Mouse (Mus musculus): ENCODE measurements around the gene C1qtnf4.
"Not testable (repeated sequence)": the region's sequence is repeated elsewhere in the genome, so short reads cannot be mapped to it uniquely, and the experiment has no call there.

C1qtnf4 gene

DNA sequence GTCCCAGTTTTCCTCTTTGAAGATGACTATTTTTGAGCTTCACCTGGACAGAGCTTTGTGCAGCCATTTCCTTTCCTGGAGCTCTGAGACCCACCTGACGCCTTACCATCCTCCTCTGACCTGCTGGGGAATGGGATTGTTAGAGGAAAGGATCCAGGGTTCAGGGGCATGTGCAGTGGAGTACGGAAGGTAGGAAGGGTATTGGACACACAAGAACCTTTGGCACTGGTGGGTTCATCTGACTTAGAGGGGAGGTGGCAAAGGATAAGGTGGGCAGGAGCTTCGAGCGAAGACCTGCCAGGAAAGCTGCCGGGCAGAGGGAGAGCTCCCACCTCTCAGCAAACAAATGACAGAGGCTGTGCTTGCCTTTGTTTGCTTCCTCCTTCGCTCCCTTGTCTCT is 776 bp downstream of the C1qtnf4 start:
- DNase-seq (ENCODE audit: low read depth), result no peak

DNA sequence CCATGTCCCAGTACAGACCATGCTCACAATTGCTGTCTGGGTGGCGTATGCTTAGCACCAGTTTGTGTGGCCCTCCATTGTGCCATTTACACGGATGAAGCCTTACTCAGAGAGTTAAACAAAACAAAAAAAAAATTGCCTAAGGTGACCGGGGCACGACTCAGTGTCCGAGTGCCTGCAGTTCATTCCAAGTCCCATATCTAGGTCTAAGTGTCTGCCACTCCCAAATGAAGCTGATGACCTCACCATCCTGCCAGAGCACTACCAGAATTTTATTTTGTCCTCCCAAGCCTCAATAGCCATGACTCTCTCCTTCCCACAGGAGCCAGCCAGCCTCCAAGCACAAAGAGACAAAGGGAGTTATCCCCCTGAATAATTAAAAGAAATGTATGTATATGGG is 2.0 kb downstream of the C1qtnf4 start:
- no peak for DNase-seq (ENCODE audit: low read depth)

DNA sequence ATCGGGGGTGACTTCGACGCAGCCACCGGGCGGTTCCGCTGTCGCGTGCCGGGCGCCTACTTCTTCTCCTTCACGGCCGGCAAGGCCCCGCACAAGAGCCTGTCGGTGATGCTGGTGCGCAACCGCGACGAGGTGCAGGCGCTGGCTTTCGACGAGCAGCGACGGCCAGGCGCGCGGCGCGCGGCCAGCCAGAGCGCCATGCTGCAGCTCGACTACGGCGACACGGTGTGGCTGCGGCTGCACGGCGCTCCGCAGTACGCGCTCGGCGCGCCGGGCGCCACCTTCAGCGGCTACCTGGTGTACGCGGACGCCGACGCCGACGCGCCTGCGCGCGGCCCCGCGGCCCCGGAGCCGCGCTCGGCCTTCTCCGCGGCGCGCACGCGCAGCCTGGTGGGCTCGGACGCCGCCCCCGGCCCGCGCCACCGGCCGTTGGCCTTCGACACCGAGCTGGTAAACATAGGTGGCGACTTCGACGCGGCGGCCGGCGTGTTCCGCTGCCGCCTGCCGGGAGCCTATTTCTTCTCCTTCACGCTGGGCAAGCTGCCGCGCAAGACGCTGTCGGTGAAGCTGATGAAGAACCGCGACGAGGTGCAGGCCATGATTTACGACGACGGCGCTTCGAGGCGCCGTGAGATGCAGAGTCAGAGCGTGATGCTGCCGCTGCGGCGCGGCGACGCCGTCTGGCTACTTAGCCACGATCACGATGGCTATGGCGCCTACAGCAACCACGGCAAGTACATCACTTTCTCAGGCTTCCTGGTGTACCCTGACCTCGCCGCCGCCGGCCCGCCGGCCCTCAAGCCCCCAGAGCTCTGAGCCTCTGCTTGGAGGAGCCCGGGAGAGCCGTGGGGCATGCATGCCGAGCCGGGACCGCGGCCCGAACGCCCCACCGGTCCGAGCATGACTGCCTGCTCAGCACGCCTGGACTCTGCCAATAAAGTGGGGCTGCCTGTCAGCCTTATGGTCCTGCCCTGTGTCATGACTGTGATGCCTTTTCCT is 4.2 kb downstream of the C1qtnf4 start:
- peak; percentile 73 for DNase-seq (ENCODE audit: low read depth)

DNA sequence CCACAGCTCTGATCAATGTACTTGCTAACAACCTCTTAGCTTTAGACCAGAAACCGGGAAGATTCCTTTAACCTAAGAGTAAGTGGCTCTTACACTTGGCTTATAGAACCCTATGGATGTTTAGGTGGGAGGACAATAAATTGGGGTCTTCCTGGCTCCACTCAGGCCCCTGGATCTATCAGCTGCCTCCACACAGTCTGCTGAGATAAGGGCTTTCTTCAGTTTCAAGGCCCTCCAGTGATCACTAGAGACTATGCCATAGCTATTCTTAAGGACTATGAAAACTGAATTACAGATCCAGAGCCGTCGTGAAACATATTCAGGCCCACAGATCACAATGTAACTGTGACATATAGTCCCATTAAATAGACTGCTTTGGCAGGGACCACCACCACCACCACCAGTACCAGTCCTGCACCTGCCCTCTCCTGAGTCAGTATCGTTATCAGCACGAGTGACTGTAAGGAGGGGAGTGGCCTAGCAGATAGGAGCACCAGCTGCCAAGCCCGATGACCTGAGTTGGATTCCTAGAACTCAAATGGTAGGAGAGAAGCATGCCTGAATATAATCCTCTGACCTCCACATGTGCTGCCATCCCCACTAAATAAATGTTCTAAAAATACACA is 8.1 kb downstream of the C1qtnf4 start:
- no peak for DNase-seq (ENCODE audit: low read depth)

DNA sequence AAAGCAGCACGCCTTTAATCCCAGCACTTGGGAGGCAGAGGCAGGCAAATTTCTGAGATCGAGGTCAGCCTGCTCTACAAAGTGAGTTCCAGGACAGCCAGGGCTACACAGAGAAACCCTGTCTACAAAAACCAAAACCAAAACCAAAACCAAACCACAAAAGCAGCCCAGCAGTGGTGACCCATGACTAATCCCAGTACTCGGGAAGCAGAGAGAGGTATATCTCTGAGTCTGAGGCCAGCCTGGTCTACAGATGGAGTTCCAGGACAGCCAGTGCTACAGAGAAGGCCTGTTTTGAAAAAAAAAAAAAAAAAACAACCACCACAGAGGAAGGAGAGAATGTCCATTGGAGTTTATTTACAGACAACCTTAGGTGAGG is 8.6 kb downstream of the C1qtnf4 start:
- DNase-seq (ENCODE audit: low read depth), result not testable (repeated sequence)

DNA sequence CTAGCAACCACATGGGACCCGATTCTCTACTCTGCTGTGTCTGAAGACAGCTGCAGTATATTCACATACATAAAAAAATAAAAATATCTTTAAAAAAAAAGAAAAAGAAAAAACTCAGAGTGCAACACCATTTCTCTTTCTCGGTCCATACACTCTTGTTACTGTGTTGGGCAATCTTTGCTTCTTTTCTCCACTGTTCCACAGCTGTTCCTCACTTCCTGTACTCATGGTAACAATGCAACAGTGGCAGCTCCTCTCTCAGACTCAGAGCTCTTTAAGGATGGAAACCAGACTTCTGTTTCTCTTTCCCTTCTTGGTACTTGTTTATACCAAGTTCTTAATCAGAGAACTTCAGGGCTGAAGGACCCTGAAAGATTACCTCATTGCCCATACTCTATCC is 17.7 kb downstream of the C1qtnf4 start:
- DNase-seq (ENCODE audit: low read depth), result peak; percentile 48

DNA sequence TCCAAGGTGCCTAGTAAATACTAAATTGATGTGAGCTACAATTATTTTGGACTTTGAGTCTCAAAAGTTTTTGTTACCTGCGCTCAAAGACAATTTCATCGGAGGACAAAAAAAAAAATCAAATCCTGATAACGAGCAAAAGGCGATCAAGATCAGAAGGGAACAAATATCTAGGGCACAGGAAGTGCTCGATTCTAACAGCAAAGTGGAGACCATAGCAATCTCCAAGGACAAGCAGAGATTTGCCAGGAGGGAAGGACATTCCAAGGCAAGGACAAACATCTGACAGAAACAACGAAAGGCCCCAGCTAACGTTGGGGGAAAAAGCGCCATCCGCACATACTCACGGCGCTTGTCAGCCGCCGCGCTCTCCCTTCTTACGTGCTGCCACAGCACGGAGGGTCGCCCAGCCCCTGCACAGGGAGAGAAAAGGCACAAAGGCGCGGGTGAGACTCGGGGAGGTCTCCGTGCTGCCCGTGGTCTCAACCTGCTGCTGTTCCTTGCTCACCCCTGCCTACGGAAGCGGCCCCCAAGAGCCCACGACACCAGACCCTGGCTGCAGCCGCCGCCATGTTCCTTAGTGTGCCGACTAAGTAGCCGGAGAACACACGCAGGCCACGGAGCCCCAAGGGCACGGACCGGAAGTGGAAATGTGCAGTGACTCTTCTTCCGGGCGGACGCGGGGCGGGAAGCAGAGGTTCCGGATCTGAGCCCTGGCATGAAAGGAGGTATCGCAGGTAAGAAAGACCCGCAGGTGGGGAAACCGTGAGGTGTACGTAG is 18.6 kb downstream of the C1qtnf4 start, which contains the start of the genes Kbtbd4 and Ndufs3:
Gene Kbtbd4, plus strand, starts transcription at position 665 of the 780 bp plus-strand sequence.
Gene Ndufs3, minus strand, starts transcription at position 752 of the 780 bp plus-strand sequence.
- DNase-seq (ENCODE audit: low read depth), result peak; percentile 96

DNA sequence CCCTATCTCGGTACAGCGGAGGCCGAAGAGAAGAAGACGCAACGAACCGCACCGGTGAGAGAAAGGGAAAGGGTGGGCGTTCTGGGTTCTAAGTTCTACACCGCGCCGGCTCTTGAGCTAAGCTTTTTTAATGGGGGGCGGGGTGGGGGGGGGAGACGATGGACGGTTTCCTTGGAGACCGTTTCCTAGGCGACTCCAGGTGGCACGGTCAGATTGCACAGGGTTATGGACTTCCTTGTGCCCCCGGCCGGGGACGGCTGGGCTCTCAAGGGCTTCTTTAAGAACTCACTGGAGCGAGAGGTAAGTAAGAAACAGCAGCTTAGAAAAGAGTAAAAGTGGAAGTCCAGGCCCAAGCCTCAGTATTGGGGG is 19.2 kb downstream of the C1qtnf4 start:
- DNase-seq (ENCODE audit: low read depth), result no peak

DNA sequence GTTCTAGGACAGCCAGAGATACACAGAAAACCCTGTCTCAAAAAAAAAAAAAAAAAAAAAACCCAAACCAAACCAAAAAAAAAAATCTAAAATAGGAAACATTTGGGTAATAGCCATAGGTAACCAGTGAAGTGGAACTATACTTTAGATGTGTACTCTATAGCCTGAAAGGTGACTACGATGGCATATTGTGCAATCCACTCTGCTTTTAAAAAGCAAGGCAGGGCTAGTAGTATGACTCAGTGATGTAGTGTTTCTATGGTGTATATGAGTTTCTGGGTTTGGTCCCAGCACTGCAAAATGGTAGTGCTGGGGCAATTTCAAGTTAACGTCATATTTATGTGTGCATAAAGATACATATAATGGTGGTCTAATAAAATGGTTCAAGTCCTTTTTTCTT is 21.1 kb downstream of the C1qtnf4 start:
- no peak for DNase-seq (ENCODE audit: low read depth)

DNA sequence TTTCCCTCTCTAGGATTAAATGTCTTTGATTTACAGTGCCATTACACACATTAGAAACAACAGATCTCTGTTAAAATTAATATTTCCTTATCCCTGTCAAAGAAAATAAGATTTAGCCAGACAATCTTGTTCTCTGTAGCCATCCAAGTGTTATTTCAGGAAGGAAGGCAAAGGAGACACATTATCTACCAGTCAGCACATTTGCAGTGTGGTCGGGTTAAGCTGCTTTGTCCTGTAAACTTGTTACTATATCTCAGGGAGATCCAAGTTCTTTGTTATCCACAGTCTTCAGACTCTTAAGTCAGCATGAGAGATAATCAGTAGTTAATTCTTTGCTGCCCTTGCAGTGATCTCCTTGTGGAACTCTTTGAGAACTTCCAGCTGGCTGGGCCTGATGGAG is 25.2 kb downstream of the C1qtnf4 start:
- DNase-seq (ENCODE audit: low read depth), result no peak

DNA sequence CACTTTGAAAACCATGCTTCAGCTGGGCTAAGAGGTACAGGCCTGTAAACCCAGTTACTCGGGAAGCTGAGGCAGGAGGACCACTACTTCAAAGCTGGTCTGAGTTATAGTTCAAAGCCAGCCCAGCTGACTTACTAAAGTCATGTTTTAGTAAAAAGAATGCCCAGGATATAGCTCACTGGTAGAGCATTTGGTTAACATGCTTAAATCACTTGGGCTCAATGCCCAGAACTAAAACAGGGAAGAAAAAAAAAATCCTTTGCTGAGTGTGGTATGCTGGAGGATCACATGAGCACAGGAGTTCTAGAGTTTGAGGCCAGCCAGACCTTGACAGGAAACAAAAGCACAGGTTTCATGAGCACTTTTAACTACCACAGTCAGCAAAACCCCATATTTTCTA is 26.0 kb downstream of the C1qtnf4 start:
- no peak for DNase-seq (ENCODE audit: low read depth)

DNA sequence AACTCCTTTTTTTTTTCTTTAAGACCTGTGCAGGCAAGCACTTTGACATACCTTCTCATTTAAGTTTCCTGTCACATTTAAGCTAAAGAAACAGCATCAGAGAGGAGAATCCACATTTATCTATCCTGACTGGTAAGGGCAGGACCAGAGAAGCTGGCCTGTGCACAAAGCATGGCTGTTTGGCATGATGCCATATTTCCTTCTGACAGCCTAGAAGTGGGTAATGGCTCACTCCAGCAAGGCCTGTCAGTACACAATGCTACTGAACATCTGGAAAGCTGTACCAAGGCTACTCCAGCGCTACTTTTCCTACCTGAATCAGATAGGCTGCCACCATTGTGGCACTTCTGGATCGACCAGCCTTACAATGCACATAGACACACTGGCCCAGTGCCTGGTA is 28.0 kb downstream of the C1qtnf4 start:
- no peak for DNase-seq (ENCODE audit: low read depth)

DNA sequence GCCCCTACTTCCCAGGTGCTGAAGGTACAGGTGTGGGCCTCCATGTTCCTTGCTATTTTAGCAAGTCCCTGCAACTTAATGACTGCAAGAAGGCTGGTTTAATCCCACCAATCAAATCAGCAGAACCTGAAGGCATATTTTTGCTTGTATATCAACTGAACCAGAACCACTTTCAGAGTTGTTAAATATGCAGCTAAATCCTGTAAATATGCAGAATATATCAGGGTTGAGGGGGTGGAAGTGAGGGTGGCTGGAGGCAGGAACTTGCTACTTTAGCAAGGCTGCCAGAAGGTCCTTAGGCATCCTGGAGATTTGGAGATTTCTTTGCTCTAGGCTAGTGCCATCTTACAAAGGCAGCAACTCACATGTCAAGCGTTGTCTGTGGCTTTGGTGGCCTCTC is 29.9 kb downstream of the C1qtnf4 start:
- no peak for DNase-seq (ENCODE audit: low read depth)

DNA sequence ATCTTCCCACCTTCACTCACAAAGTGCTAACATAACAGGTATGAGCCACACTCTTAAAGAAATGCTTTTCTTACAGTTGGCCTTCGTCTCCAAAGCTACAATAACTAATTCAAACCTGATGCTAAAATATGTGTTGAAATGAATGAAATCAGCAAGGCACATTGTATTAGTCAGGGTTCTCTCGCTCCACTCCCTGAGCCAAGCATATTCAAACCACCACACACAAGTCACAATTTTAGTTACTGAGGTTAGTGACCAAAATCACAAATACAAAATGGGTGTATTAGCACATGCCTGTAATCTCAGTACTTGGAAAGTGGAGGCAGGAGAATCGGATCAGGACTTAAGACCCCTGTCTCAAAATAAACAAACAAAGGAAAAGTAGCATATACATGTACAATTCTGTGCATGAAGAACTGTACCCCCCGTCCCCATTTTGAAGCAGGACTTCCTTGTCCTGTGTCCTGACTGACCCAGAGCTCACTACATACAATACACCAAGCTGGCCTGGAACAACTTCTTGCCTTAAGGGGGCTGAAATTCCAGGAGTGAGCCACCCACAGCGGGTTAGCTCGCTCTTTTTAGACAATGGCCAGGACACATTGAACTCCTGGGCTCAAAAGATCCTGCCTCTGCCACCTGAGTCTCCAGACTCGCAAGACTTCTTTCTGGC is 31.0 kb downstream of the C1qtnf4 start:
- DNase-seq (ENCODE audit: low read depth), result peak; percentile 66

DNA sequence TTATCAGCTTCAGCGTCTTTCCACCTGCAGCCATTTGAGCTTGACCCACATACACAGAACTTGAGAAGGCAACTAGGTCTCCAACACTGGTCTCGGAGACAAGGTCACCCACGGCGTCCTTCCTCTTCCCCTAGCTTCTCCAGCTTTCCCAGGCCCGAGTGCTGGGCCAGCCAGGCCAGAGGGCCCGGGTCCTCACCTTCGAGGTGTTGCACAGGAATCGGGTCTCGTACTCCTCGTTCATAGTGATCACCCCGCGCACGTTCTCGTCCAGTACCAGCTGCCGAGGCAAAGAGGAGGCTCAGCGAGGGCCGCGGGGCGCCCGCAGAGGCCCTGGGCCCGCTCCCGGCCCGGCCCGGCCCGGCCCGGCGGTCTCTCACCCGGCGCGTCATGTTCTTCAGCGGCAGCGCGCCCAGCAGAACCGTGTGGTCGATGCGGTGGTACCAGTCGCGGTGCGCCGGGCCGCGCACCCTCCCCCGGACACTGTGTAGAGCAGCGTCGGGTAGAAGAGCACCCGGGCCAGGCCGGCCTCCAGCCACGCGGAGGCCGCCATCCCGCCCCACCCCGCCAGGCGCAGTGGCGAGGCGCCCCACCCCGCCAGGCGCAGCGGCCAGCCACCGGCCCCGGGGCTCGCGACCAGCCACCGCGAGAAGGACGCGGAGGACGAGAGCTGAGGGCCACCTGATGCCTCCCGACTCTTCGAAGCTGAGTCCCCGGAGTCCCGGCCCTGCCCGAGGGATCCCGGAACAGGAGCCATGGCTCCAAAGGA is 31.8 kb downstream of the C1qtnf4 start:
- DNase-seq (ENCODE audit: low read depth), result peak; percentile 73

DNA sequence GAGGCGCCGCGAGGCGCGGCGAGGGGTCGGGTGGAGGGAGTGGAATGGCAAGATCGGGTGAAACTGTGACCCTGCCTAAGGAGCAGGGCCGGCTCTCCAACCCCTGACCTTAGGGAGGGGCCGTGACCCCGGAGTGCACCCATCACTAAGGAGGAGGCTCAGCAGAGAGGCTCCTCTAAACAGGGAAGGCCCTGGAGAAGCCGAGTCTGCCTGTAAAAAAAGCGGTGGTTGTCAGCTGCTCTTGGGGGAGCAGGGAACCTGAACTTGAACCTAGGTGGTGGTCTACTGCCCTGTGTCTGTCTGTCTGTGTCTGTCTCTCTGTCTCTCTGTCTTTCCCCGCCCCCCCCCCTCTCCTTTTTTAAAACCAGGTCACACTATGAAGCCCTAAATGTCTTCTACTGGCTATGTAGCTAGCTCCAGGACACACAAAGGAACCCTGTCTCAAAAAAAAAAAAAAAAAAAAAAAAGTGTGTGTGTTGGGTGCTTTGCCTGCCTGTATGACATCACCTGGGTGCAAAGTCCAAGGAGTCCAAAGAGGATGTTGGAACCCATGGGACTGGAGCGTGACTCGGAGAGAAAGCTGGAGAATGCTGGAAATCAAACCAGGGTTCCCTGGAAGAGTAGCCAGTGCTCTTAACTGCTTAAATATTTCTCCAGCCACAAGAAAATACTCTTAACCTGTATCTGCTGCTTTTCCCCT is 32.5 kb downstream of the C1qtnf4 start:
- DNase-seq (ENCODE audit: low read depth), result peak; percentile 22

DNA sequence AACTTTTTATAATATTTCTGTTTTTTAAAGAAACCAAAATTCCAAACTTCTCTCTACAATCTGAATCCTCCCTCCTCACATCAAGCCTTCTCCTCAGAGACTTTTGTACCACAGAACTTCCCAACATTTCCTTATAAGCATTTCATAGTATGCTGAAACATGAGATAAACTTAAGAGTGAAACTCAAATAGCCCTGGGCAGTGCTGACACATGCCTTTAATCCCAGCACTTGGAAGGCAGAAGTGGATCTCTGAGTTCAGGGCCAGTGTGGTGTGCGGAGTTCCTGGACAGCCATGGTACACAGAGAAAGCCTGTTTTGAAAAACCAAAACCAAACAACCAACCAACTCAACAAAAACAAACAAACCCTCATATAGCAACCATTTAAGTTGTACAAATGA is 35.5 kb downstream of the C1qtnf4 start:
- DNase-seq (ENCODE audit: low read depth), result no peak

DNA sequence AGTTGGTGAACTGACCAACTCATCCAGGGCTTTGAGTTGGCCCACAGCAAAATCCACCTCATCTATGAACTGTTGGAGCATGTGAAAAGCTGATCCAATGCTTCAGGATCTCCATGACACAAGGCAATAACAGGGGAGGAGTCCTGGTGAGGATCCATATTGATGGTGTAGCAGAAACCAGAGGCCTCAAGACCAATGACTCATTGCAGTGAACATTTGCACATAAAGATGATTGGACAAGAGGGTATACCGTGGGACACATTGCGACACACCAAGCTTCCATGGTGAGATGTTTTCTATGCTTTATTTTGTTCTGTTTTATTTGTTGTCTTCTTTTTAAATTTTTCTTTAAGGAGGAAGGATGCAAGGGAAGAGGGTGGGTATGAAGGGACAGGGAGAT is 37.0 kb downstream of the C1qtnf4 start:
- DNase-seq (ENCODE audit: low read depth), result no peak

DNA sequence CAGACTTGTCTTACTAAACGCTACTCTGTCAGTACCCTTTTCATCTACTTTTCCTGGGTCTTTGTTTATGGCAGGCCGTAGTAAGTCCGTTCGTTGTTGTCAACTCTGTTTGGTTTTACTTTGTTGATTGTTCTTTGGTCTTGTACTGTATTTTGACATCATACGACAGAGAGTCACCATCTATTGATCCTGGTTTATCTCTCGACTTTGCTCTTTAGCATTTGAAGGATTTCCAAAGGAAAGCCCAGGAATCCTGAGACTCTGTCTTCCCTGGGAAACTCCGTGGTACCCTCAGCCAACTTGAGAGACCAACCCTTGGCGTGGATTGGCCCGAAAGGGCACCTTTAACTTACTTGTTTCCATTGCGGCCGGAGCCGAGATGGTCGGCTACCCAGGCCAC is 42.9 kb downstream of the C1qtnf4 start:
- no peak for DNase-seq (ENCODE audit: low read depth)

DNA sequence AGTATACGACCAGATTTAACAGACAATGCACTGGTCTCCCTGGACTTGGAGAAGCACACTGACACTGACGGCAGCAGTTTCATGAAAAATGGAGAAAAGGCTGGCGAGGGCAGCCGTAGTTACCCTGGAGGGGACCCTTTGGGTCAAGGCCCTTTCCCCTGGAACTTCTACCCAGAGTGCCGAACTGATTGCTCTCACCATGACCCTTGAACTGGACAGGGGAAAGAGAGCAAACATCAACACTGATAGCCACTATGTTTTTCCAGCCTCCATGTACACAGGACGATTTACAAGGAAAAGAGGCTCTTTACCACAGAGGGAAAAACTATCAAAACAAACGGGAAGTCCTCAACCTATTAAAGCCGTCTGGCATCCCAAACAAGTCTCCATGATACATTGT is 46.2 kb downstream of the C1qtnf4 start:
- no peak for DNase-seq (ENCODE audit: low read depth)

DNA sequence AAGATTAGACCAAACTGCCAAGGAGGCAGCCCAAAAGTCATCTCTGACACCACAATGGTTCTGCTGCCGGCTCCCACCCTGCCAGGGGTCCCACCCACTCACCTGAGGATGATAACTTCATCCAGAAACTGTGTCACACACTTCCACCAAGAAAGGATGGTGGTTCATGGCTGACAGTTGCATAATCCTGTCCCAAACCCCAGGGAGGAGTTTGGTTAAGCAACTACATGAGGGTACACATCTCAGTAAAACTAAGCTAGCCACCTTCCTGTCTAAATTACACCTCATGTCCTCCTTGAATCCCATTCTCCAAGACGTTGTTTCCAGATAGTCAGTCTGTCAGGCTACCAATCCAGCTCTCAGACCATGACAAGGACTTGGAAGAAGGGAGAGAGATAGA is 46.6 kb downstream of the C1qtnf4 start:
- no peak for DNase-seq (ENCODE audit: low read depth)
